Mouse (Mus musculus): Measurements from ENCODE around the gene Meaf6.
A peak's percentile ranks its signal among the peaks of the same experiment; 100 is the strongest.

The Meaf6 gene

DNA sequence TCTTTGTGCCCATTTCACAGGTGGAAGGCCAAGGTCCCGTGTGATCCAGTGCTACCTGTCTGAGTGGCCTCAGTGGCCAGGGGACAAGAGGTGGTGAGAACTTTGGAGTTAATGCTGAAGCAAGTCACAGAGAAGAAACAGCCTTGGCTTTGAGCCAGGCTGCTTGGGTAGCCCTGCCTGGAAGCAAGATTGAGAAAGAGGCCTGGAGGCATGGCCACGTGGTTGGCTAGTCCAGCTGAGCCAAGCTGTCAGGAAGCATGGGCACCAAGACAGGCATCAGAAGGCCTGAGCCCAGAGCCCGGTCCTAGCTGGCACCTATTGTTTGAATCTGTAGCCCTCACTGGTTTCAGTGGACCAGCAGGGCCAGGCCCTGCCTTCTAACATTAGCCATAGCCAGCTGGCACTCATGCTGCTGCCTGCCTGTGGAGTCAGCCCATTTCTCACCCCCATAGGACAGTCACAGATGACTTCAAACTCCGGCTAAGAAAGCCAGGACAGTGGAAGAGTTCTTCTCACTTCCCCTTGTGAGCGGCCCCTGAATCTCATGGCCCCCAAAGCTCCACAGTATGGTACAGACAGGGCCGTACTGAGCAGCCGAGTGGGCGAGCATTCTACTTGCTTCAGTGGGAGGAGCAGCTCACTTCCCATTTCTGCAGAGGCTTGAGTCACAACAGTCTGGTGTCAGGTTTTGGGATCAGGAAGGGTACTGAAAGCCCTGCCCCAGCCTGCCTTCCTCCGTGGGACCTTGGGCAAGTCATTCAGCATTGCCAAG lies 31.3 kb downstream of the Meaf6 start:
- peak; percentile 81 to 82 for DNase-seq

GRCm38 (mm10) chr4:125116929-125117328 lies 32.0 kb downstream of the Meaf6 start:
- no peak for DNase-seq

- DNase-seq: no peak
Measured at GRCm38 (mm10) chr4:125117902-125118320, 33.0 kb downstream of the Meaf6 start.

- no peak for DNase-seq
Measured at GRCm38 (mm10) chr4:125119070-125119469, 34.1 kb downstream of the Meaf6 start.

GRCm38 (mm10) chr4:125119721-125120120 lies 34.8 kb downstream of the Meaf6 start:
- no peak for DNase-seq

DNA sequence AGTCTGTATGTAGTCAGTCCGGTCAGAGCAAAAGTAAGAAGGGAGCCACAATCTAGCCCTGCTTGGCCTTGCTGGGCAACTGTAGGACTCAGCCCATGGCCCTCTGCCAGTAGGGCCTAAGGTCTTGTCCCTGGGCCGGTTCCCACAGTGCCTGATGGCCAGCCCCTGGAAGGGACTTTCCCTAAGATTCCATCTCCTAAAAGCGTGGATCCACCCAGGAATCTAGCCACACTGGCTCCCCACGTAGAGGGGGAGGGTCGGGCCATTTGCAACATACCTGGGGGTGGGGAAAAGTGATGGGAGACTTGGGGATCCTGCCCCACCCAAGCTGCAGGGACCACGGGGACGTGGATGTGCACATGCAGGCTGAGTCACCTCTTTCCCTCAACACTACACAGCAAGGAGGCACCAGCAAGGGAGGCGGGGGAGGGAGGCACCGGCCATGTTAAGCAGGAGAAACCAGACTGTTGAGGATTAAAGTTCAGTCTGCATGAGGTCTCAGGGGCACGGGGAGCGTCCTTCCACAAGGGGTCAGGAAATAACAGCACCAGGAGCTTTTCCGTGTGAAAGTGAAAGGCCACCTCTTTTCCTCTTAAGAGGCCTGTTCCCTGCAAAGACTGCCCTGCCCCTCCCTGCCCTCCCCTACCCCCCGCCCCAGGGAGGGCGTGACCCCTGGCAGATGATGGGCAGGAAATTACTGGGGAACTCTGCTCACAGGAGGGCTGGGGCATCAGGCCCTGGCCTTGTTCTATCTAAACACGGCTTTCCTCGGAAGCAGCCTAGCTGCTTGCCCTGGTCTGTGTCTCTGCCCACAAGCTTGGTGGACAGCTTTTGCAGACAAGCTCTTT lies 37.7 kb downstream of the Meaf6 start:
- DNase-seq: peak; percentile 80

- DNase-seq: peak in 1 of 2 experiments; percentile 47
Measured at GRCm38 (mm10) chr4:125123279-125123671, 38.3 kb downstream of the Meaf6 start.

DNA sequence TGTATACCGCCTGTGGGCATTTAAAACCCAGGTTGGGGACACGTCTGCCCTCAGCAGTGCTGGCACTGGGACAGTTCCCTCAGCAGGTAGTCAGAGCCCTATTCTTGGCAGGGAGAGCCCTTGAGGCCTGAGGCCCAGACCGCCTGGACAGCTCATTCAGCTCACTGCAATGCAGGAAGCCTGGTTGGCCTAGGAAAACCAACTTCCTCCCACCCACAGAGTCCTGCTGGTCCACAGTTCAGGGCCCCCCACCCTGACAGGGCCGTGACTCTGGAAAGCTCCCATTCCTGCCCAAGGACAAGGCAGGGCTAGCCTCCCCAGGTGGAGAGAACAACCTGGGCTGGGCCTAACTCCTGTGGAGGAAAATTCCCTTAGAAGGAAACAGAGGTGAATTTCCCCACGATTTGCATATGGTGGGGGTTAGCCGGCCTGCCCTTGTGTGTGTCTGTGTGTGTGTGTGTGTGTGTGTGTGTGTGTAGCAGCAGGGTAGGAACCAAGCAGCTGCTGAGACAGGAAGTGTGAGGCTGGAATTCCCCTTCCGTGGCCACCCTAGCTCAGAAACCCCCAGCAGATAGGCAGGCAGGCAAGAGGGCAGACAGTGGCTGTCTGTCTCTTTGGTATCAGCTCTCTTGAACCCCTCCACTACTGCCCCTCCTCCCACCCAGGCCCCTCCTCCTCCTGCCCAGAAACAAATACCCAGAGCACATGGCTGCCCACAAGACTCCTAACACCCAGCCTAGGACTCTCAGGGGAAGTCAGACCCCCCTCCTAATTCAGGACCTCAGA lies 39.7 kb downstream of the Meaf6 start:
- peak; percentile 48 to 57 for DNase-seq

DNA sequence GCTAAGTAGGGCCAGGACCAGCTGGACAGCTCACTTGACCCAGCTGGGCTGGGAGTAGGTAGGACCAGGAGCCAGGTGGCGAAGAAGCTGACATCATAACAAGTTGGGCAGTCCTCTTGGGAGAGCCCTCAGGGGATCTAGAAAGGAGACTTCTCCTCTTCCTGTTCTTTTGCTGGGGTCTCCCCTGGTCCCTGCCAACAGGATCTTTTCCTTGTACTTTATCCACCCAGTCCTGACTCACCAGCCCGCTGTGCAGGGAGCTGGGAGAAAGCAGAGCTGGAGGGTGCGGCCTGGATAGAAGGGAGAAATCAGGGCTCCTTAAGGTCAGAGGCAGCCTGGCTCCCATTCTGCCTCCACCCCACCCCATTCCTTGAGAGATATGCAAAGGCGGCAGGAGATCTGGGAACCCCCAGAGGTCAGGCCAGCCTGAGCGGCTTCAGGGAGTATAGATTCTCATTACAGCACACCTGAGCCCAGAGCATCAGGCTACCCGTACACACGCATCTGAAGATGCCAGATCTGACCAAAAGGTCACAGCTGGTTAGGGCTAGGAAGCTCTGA lies 40.5 kb downstream of the Meaf6 start:
- no peak for DNase-seq

DNA sequence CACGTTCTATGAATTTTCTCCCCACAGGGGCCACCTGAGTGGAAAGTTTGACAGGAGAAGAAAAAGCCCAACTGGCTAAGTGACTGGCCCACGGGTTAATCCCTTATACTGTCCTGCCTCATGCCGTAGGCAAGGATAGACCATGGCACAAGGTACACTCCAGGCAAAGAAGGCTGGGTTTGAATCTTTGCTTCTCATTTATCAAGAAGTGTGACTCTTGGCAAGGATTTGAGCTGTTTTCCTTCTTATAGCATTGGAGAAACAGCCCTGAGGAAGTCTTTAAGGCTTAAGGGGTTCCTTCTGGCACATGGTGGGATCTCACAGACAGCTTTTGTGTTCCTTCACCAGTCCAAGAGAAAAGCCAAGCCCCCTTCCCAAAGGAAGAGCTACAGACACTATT lies 41.3 kb downstream of the Meaf6 start:
- DNase-seq: no peak

DNA sequence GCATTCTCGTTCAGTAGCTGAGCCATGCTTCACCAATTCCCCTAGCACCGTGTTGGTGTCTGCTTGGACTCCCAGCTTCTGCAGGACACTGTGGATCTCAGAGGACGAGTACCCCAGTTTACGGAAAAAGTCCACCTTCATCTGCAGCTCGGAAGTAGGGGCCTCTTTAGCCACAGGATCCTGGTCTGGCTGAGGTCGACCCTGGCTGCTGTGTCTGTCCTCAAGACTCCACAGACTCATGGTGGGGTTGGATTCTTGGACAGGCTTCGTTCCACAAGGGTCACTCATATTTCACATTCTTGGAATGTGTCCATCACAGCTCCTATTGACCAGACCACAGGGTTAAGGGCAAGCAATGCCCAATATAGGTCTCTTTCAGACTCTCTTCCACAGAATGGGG lies 41.8 kb downstream of the Meaf6 start:
- DNase-seq: no peak

GRCm38 (mm10) chr4:125127305-125128084 lies 42.6 kb downstream of the Meaf6 start, which contains the start of gene Zc3h12a:
Gene Zc3h12a, minus strand, starts transcription at chr4:125127840.
- DNase-seq: peak; percentile 87 to 91

- DNase-seq: no peak
Measured at GRCm38 (mm10) chr4:125131493-125131892, 46.6 kb downstream of the Meaf6 start.

DNA sequence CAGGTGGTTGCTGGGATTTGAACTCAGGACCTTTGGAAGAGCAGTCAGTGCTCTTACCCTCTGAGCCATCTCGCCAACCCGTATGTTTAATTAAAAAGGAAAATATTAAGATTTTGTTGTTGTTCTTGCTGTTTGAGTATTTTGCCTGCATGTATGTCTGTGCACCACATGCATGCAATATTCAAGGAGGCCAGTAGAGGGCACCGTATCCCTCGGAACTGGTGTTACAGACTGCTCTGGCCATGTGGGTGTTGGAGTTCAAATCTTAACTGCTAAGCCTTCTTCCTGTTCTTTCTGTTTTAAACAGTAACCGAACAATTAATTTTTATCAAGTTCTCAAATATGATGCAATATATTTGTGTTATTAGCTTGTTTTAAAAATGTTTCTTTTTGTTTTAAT lies 47.5 kb downstream of the Meaf6 start:
- peak in 1 of 2 experiments; percentile 73 for DNase-seq

DNA sequence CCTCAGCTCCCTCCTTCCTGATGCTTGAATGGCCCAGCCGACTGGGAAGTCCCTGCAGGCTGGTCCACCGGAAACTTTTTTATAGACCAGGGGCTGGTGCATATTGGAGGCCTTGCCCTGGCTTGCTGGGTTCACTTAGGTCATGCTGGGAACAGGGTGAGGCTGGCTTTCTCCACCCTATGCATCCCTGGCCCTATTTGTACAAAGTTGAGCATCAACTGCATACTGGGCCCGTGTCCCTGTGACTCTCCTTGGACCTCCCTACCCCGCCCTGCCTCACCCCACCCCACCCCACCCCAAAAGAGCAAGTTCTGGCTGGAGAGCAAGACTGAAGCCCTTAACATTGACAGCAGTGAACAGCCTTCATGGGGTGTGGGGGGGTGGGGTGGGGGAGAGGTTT lies 49.3 kb downstream of the Meaf6 start:
- no peak for DNase-seq

- no peak for DNase-seq
Measured at GRCm38 (mm10) chr4:125134631-125135030, 49.7 kb downstream of the Meaf6 start.

DNA sequence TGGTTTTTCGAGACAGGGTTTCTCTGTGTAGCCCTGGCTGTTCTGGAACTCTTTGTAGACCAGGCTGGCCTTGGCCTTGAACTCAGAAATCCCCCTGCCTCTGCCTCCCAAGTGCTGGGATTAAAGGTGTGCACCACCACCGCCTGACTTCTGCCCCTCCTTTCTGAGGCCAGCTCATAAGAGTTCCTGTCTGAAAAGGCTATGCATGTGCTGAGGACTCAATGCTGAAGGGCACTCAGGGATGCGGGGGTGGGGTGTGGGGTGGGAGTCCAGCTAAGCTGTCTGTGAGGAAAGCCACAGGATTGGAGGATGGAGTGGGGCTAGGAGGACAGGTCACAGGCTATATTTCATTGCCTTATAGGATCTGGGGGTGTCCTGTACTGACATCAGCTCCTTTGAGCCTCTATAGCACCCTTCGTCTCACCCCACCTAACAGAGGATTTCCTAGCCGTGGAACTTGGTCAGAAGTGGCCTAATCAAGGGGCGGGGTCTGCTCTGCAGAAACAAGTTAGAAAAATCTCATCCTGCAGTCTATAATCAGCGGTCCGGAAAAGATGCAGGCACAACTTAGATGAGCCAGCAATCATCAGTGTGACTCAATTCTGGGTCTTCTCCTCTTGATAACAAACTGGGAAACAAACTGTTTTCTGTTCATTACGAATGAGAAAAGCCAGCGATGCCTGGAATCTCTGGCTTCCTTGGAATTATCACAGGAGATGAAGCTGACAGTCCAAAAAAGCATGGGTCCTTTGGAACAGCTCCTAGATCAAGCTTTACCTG lies 50.3 kb downstream of the Meaf6 start:
- no peak for DNase-seq

GRCm38 (mm10) chr4:125136303-125136888 lies 51.5 kb downstream of the Meaf6 start:
- no peak for DNase-seq

- no peak for DNase-seq
Measured at GRCm38 (mm10) chr4:125138321-125138720, 53.4 kb downstream of the Meaf6 start.

GRCm38 (mm10) chr4:125144211-125144610 lies 59.3 kb downstream of the Meaf6 start:
- no peak for DNase-seq

DNA sequence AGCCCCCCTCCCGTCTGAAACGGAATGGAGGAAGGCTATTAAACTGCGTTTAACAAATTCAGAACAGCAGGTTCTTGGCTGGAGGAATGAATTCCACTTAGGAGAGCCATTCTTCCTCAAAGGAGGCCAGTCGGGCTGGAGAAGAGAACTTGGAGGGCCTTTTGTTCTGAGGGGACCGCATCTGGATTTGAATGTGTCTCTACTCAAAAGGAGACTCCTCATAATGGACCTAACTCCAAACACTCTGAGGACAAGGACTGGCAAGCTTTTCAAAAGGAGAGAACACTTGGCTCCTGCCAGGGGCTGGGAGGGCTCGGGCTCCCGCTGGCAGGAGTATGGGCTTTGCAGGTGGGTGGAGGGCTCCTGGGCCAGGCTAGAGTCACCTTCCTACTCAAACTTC lies 59.7 kb downstream of the Meaf6 start:
- DNase-seq: no peak

All from kidney, adult 8-10 months (tissue).